Mouse (Mus musculus) spleen, adult 2 months (tissue): ENCODE data around the gene Gli1.

ENCODE experiments used
- CTCF ChIP-seq: fragments of 200-500 bp; IDR thresholded peaks from 2 replicates; pipeline ENCODE4 v1.5.1; 2011; ENCODE audit warnings: mild to moderate bottlenecking, inconsistent platforms; ENCODE audit not compliant: insufficient read depth, insufficient read length, insufficient replicate concordance; ENCODE audit errors: extremely low read depth
- POLR2A ChIP-seq: fragments of 200-500 bp; IDR thresholded peaks from 2 replicates; pipeline ENCODE4 v1.6.1; 2011; ENCODE audit warnings: low read depth, low read length, inconsistent platforms

- TF ChIP-seq POLR2A (no peak), CTCF (no peak)
Observed at GRCm38 (mm10) chr10:127303136-127303535, 38.6 kb downstream of the Gli1 start.
